Mouse (Mus musculus) heart, embryonic 11.5 days (tissue): ENCODE data around the gene Olfr283. TPM values are rescaled to one million over a fixed set of nuclear protein-coding genes. Genes with fewer than 3 reads are reported as not detected.

Experiments
- ATAC-seq: fragments of 200-750 bp; cut with Nextera tagmentation; replicated peaks from 2 replicates; pipeline ENCODE4 v1.8.0; 2017; ENCODE audit warnings: moderate library complexity; ENCODE audit not compliant: insufficient number of reproducible peaks, low FRiP score, low TSS enrichment
- H3K27ac ChIP-seq: fragments of 300-500 bp; sonication (generic); 2 replicates; pipeline ENCODE4 v1.5.1; 2014; ENCODE audit warnings: mild to moderate bottlenecking, low read depth, low read length
- H3K27me3 ChIP-seq: fragments of 300-500 bp; sonication (generic); 2 replicates; pipeline ENCODE4 v1.6.1; 2014; ENCODE audit warnings: mild to moderate bottlenecking, low read length, mixed read lengths; ENCODE audit not compliant: control insufficient read depth, insufficient read depth
- H3K36me3 ChIP-seq: fragments of 300-500 bp; sonication (generic); 2 replicates; pipeline ENCODE4 v1.6.1; 2014; ENCODE audit warnings: mild to moderate bottlenecking, low read length, moderate library complexity, mixed read lengths; ENCODE audit not compliant: control insufficient read depth, insufficient read depth
- H3K4me1 ChIP-seq: fragments of 300-500 bp; sonication (generic); 2 replicates; pipeline ENCODE4 v1.6.1; 2014; ENCODE audit warnings: low read length; ENCODE audit not compliant: control insufficient read depth, insufficient read depth
- H3K4me2 ChIP-seq: fragments of 300-500 bp; sonication (generic); 2 replicates; pipeline ENCODE4 v1.6.1; 2014; ENCODE audit warnings: mild to moderate bottlenecking, moderate library complexity
- H3K4me3 ChIP-seq: fragments of 300-500 bp; sonication (generic); 2 replicates; pipeline ENCODE4 v1.5.1; 2014; ENCODE audit warnings: low read depth, low read length
- H3K9ac ChIP-seq: fragments of 300-500 bp; sonication (generic); 2 replicates; pipeline ENCODE4 v1.6.1; 2014; ENCODE audit warnings: mild to moderate bottlenecking, low read depth, low read length, moderate library complexity
- H3K9me3 ChIP-seq: fragments of 300-500 bp; sonication (generic); replicated peaks from 2 replicates; pipeline ENCODE4 v1.6.1; 2016; ENCODE audit warnings: low read length; ENCODE audit not compliant: control insufficient read depth
- WGBS: fragments of 180-500 bp; shearing (Covaris S2); extraction: QIAGEN DNeasy Blood & Tissue Kit; methylation state at CpG from one replicate; pipeline ENCODE4 v1.1.7; 2014; ENCODE audit not compliant: insufficient replicate concordance; 5-methylcytosine and 5-hydroxymethylcytosine counted together
- polyA plus RNA-seq: library from polyadenylated mRNA; unstranded; fragments of >200 nt; fragmentation: Nextera tagmentation; extraction: Ambion mirVana; gene quantifications from 2 replicates; pipeline ENCODE4 v1.2.1, GENCODE M21; 2014

Gene Olfr283
- polyA plus RNA-seq, 1 experiment from 2014 or later = not detected

DNA sequence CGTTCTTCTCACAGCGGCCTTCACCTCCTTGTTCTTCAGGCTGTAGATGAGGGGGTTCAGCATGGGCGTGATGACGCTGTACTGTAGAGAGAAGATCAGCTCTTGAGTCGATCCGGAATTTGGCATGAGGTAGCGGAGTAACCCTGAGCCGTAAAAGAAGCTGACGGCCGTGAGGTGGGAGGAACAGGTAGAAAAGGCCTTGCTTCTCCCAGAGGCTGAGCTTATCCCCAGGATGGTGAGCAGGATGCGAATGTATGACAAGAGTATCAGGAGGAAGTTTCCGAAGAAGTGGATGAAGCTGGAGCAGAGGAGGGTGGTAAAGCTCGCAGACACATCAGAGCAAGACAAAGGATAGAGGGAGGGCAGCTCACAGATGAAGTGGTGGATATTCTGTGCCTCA is 2.5 kb downstream of the Olfr283 start:
- no peak overlapping the region for H3K27ac ChIP-seq
- H3K9me3 ChIP-seq = no peaks in the 10 kb centered on the region
- WGBS = 87% methylated on average over 13 of the region's 13 CpGs
- H3K9ac ChIP-seq = no peak overlapping the region
- H3K4me1 ChIP-seq = no peaks in the 10 kb centered on the region
- no peak overlapping the region for H3K4me3 ChIP-seq
- H3K4me2 ChIP-seq = no peak overlapping the region
- ATAC-seq = no peak
- no peaks in the 10 kb centered on the region for H3K36me3 ChIP-seq
- H3K27me3 ChIP-seq = no peaks in the 10 kb centered on the region

DNA sequence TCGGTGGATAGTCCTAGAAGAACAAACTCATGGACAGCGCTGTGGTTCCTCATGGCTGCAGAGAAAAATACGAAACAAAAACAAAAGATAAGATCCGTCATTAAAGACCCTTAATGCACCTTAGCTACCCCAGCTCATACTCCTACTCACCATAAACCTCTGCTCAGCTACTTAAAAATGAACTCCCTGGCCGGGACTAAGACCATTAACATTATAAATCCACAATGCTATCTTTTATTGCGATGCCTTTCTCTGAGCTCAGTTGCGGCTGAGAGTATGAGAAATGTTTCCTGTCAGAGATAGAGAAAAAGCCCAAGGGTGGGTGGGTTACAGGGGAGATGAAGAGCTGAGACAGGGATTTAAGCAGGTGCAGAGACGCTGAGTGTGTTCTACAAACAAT is 39.9 kb downstream of the Olfr283 start, which contains the start of gene Olfr284:
Gene Olfr284, minus strand, starts transcription at position 101 of the 400 bp plus-strand sequence.
- Histone ChIP-seq H3K4me1 (no peaks in the 10 kb centered on the region), H3K27ac (no peak within 1 kb of the TSS), H3K27me3 (no peaks in the 10 kb centered on the region), H3K36me3 (no peaks in the 10 kb centered on the region), H3K4me2 (no peak within 1 kb of the TSS), H3K4me3 (no peak within 1 kb of the TSS), H3K9me3 (no peaks in the 10 kb centered on the region), H3K9ac (no peak within 1 kb of the TSS)
- WGBS = 83% methylated on average over 8 of the region's 8 CpGs
- ATAC-seq = no peak

Other genes starting within 250 kb of the Olfr283 start
- gene Asb8, start 215.3 kb downstream of the Olfr283 start, polyA plus RNA-seq = 81.7 and 86.7 TPM in 2 replicates
- 1.2 and 1.3 TPM in 2 replicates for gene Ccdc184, start 213.8 kb downstream of the Olfr283 start, polyA plus RNA-seq
- not detected in 2 replicates for gene Olfr288, start 185.4 kb downstream of the Olfr283 start, polyA plus RNA-seq
- not detected in 2 replicates for gene Gm44579, start 160.0 kb downstream of the Olfr283 start, polyA plus RNA-seq
- gene Olfr287, start 159.9 kb downstream of the Olfr283 start, polyA plus RNA-seq = not detected in 2 replicates
- not detected in 2 replicates for gene Olfr286, start 146.5 kb downstream of the Olfr283 start, polyA plus RNA-seq
- gene H1fnt, start 123.7 kb downstream of the Olfr283 start, polyA plus RNA-seq = not detected in 2 replicates
- 0.92 and 1.3 TPM in 2 replicates for gene Zfp641, start 84.8 kb downstream of the Olfr283 start, polyA plus RNA-seq
- gene Olfr285, start 63.6 kb downstream of the Olfr283 start, polyA plus RNA-seq = not detected in 2 replicates
- not detected in 2 replicates for gene Olfr284, start 40.0 kb downstream of the Olfr283 start, polyA plus RNA-seq
- not detected in 2 replicates for gene Olfr282, start 50.3 kb upstream of the Olfr283 start, polyA plus RNA-seq
- gene Olfr281, start 71.6 kb upstream of the Olfr283 start, polyA plus RNA-seq = not detected in 2 replicates
- not detected in 2 replicates for gene OR5BS1P, start 89.0 kb upstream of the Olfr283 start, polyA plus RNA-seq
- not detected in 2 replicates for gene Lalba, start 101.8 kb upstream of the Olfr283 start, polyA plus RNA-seq
- not detected in 2 replicates for gene Olfr279, start 111.5 kb upstream of the Olfr283 start, polyA plus RNA-seq
- gene Kansl2, start 153.3 kb upstream of the Olfr283 start, polyA plus RNA-seq = 75.9 and 77.5 TPM in 2 replicates
- 38.1 and 42.3 TPM in 2 replicates for gene Ccnt1, start 190.0 kb upstream of the Olfr283 start, polyA plus RNA-seq
- gene 4930415O20Rik, start 190.1 kb upstream of the Olfr283 start, polyA plus RNA-seq = 0.73 and 1.0 TPM in 2 replicates
- gene Adcy6, start 229.1 kb upstream of the Olfr283 start, polyA plus RNA-seq = 24.5 and 34.8 TPM in 2 replicates
- 9.8 and 9.9 TPM in 2 replicates for gene Cacnb3, start 249.9 kb upstream of the Olfr283 start, polyA plus RNA-seq